Mouse (Mus musculus) gastrocnemius, postnatal 4 days (tissue): ENCODE results near the gene Smtn. TPM values are rescaled to one million over a fixed set of nuclear protein-coding genes. Genes with fewer than 3 reads are reported as not detected.

Experiments
- DNase-seq, 2 experiments: peaks; one replicate each; pipeline ENCODE4 v3.0.0; 2021 to 2022; ENCODE audit warnings: low spot score in 2 of 2, mixed read lengths in 2 of 2
- total RNA-seq, 2 experiments: library from RNA; stranded (reverse); gene quantifications; 2 replicates each; pipeline ENCODE4 v1.2.3; 2021

The Smtn gene
- total RNA-seq, 2 experiments from 2014 or later = 283 to 313 TPM

DNA sequence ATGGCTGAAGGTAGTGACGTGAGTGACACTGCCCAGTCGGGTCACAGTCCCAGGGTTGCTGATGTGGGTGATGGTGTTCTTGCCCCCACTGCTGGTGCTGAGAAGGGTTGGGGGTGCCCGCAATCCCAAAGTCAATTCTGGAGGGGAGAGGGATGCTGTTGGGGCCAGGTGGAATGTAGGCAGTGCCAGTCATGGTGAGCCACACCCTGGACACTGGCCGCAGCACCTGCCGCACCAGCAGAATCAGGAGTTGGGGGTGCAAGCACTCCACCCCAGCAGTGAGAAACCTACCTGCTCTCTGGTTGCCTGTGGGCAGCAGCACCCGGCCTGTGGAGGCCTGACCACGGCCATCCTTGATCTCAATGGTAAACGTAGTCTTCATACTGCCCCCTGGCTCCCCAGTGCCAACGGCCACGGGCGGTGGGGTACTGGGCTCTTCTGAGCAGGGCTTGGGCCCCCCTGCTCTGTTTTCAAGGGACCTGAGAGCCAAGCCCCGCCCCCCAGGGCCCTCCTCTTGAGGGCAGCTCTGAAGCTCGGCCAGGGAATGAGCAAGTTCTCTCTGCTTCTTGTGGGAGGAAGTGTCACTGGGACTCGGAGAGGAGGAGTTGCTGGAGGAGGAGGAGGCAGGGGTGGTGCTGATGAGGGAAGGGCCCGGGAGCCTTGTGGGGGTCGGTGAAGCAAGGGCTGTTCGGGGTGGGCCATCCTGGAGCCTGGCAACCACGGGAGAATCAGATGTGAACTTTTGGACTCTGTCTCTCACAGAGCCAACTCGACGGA, 10.7 kb downstream of the Smtn start:
- DNase-seq = no peak

DNA sequence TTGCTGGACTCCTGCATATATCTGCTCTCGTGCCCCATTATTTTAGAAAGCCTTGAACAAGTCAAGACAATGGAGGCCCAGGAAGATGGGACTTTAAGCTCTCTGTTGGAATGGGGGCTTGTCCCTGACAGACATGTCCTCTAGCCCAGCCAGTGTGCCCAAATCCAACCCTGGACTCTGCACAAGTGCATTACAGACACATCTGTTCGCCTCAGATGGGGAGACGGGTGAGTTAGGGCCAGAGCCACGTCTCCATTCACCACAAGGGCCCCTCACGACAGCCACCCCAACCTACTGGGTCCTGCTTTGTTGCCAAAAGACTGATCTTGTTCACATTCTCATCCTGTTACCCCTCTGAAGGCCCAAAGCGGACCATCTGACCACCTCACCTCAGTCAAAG, 12.2 kb downstream of the Smtn start:
- DNase-seq = peak in 1 of 2 experiments; percentile 11

DNA sequence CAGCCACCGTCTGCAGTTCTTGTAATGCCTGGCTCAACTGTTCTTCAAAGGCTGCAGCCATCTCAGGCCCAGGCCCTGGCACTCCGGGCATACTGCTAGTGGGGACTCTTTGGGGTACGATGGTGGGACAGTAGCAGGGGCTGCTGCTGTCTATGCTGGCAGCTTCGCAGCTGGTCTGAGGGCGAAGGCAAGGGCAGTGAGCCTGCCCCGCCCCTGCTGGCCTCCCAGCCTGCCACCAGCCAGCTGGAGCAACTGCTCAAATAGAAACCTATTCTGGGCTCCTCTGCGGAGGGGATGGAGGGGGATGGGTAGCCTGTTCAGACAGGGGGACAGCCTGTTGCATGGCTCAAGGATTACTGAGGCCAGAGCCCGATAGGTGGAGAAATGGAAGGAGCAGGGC, 12.6 kb downstream of the Smtn start:
- DNase-seq = peak in 1 of 2 experiments; percentile 62

DNA sequence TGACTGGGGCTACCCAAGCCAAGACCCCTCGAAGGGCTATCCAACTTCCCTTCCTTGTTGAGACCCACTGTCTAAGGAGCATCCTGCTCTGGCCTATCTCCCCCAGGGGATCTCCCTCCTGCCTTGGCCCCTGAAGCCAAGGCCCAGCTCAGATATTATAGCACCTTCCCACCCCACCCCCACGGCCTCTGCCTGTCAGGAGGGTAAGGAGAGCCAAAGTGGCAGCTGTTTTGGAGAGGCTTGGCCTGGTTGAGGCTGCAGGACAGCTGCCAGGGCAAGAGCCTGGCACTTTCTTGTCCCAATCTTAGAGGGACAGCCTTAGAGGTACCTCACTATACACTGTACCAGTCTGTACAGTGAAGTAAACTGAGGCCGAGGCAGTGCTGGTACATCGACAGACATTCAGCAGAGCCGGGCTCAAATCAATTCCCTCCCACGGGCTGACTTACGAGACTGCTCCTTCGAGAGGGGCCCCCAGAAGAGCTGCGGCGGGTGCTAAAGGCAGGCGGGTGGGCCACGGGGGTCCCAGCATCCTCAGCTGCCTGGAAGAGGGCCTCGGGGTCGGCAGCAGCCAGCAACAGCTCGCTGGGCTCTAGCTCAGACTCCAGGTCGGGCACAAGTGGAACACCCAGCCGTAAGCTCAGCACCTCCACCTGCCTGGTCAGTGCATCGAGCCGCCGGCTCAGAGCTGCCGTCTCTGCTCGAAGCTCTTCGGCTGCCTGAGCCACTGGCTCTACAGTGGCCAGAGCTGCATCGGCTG, 13.3 kb downstream of the Smtn start:
- peak in 1 of 2 experiments; percentile 58 for DNase-seq

DNA sequence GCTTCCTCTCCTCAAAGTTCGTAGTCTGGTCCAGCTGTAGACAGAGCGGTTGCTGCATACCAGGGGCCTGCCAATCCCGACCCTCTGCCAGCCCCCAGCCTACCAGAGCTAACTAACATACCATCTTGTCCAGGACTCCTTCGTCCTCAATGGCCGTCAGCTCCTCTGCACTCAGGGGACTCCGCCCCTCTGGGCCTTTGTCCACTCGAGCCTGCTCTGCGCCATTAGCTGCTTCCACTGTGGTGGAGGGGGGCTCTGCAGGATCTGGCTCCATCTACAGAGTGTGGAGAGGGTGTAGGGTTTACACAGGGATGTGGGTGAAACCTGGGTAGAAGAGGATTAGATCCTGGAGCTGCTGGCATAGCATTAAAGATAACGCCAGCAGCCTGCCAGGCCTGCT, 14.2 kb downstream of the Smtn start:
- DNase-seq = no peak

DNA sequence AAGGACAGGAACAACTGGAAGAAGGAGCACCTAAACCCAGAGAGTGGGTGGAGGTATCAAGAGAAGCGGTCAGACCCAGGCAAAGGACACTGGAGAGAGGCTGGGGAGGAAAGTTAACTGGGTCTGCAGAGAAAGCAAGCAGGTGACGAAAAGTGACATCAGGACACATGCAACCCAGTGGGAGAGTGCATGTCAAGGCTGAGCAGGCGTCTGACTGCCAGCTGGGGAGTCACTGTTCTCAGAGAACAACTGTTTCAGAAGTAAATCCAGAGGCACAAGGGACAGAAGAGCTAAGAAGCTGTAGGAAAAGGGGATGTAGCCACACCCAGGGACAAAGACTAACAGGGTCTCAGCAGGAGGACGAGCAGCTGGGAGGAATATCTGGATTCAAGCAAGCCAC, 14.9 kb downstream of the Smtn start:
- DNase-seq = no peak

DNA sequence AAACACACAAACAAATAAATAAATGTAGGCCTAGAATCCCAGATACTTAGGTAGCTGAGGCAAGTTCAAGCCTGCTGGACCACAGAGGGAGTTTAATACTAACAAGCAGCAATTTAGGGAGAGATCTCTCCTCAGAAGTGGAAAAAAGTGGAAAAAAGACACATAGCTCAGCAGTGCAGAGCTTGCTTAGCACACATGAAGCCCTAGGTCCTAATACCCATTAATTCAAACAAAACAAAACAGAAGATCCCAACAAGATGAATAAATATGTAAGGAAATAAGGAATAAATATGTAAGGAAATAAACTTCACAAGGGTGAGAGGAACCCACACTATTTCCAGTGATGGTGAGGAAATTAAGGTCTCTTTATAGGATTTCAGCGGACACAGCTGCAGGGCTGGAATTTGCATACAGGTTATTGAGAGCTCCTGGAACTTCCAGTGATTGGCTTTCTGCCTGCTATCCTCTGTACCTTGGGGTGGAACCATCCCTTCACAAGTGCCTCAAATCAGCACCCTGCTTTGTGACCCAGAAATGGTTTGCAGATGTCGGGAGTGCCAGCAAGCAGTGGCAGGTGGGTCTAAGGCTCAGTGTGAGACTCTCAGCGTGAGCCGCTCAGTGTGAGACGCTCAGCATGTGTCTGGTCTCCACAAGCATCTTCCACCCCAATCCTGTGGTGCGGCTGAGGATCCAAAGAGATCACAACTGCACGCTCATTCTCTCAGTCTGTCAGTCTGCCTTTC, 16.4 kb downstream of the Smtn start:
- no peak for DNase-seq

DNA sequence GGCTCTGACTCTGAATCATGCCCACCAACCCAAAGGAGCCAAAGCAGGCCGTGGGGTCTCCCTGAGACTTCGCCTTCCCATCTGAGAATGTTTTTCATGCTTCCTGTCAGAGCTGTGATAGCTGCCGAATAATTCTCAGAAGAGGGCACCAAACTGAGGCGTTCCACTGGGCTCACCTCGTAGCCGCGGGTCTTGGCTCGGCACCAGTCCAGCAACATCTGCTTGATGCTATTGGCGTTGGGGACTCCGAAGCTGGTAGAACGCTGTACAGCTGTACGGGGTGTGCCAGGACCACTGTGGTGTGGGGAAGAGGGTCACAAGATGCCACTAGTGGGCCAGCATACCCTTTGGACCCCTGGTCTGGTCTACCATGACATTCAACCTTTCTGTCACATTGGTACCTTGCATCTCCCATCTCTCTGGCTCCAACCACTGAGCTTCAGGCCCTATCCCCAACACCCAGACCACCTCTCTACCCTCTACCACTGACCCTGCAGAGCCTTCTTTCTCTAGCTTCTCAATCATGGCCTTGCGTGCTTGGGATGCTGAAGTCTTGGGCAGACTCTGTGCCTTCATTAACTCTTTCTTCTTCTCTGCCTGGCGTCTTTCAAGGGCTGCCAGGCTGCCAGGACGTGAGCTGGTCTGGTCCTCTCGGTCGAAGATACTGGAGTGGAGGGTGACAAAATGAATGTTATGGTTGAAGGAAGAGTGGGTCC, 18.0 kb downstream of the Smtn start:
- DNase-seq = no peak

DNA sequence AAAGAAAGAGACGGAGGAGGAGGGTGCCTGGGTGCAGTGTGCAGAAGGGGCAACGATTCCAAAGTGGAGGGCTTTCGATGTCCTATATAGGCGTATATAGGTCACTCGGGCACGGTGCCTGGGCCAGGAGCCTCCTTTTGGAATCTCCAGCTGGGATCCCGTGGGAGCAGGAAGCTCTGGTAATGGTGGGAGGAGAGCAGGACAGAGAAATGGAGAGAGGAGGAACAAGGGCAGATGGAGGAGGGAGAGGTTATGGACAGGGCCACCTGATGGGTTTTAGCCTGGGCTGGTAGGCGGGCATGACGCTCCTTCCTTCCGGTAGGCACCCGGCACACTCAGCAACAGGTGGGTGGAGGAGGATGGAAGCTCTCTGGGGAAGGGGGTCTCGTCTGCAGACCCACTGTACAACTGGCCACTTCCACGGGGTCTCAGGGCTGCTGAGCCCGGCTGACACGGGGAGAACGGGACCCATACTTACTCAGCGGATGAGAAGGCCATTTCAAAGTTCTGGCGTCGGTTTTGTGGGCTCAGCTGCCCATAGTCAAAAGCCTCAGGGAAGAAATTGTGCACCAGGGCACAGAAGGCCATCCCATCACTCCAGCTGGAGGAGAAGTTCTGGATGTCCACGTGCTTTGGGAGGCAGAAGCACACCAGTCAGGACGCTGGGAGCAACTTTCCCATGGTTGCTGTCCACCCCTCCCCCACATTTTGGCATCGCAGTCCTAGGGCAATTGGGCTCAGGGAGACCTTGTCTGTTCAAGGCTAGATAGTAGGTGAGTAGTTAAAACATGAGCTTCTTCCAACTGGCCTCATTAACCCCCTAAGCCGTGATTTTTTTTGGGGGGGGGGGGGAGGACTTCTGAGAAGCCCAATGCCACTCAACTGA, 18.8 kb downstream of the Smtn start:
- no peak for DNase-seq

DNA sequence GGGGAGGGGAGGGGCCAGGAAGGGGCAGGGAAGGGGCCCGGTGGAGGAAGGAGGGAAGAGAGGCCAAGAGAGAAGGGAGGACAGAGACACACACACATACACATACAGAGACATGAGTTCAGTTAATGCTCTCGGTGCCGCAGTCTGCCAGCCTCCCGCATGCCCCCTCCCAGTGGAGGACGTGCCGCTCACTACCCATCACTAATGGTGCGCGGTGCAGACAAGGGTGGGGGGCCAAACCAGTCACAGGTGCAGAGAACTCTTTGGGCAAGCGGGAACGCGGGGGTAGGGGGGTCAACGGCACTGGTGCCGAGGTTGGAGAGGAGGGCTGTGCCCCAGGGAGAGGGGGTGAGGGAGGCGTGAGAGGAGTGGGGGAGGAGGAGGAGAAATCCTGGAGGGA, 19.5 kb downstream of the Smtn start:
- no peak for DNase-seq

DNA sequence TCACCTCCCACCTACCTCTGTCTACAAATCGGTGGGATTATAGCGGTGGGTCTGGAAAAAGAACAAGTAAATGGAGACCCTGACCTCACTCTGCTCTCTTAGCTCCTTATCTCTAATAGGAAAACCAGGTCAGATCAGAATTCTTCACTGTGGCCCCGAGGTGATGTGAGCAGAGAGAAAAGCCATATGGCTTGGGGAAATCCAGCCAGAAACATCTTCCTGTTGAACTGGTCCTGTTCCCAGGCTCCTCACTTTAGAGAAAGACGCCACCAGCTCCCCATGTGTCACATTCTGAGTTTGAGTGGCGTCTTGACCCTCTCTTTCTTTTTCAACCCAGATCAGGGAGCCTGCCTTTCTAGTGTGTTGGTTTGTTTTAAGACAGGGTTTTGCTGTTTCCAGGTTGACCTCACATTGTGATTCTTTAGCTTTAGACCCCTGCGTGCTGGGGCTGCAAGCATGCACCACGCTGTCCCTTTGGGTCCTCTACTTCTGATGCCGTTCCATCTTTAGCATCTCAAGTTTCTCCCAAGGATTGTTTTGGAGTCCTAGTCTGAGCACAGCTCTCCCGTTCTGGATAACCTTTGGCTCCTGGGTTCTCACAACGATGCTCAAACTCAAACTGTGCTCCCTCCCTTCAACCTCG, 20.5 kb downstream of the Smtn start:
- DNase-seq = no peak

DNA sequence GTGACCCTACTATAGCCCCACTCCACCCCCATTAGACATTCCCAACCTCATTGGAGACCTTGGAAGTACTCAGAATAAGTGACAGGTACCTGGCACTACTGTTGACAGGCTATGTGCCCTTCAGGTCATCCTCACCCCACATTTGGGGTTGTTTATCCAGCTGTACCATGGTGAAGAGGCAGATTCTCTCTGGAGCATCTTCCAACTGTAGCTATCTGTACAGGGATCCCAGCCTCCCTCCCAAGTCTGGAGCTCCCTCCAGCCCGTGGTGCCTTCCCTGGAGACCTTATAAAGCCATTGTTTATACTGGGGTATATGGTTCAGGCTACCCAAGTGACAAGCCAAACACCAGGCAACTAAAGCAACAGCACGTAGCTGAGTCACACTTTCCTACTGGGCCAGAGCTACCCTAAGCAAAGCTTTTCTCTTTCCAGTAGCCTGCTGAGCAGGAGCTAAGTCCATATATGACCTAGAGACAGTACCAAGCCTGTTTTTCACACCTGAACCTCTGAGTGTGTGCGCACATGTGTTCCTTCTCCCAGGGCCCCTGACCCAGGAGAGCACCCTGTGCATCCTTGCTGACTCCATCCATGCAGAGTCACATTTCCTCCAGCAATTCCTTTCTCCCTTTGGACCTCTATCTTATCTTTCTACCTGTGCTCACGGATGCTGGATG, 21.2 kb downstream of the Smtn start:
- DNase-seq = no peak

DNA sequence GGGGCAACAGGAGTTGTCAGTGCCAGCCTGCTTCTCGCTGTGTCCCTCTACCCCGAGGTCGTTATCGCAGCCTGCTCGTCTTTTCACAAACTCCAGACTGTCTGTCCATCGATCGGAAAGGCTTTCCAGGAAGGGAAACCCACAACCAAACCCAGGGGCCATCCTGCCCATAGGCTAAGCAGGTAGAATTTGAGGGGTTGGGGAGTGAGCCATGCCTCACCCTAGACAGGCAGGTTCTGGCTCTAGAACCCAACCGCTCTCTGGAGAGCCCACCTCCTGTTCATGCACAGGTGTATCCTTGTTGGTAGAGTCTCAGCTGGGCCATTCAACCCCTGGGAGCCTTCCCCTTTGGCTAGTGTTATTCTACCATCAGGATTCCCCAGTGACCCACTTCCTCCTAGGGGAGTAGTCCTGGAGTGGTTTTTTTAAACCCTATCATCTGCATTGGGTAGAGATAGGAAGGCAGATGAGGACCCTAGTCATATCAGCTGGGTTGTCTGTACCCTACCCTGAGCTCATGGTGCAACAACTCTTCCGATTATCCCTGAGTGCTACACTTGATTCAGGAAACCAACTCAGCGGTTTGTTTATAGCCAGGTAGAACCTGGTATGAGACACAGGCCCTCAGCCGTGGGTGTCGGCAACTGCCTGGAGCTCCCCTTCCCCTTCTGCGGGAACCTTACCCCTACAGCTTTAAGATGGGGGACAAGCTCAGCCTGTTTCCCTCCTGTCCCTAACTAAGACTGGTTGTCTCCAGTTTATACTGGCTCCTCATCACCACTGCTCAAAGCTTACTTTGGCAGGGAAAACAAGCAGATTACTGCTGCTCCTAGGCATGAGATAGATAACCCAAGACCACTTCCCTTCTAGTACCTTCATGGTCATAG, 22.3 kb downstream of the Smtn start:
- DNase-seq = no peak

DNA sequence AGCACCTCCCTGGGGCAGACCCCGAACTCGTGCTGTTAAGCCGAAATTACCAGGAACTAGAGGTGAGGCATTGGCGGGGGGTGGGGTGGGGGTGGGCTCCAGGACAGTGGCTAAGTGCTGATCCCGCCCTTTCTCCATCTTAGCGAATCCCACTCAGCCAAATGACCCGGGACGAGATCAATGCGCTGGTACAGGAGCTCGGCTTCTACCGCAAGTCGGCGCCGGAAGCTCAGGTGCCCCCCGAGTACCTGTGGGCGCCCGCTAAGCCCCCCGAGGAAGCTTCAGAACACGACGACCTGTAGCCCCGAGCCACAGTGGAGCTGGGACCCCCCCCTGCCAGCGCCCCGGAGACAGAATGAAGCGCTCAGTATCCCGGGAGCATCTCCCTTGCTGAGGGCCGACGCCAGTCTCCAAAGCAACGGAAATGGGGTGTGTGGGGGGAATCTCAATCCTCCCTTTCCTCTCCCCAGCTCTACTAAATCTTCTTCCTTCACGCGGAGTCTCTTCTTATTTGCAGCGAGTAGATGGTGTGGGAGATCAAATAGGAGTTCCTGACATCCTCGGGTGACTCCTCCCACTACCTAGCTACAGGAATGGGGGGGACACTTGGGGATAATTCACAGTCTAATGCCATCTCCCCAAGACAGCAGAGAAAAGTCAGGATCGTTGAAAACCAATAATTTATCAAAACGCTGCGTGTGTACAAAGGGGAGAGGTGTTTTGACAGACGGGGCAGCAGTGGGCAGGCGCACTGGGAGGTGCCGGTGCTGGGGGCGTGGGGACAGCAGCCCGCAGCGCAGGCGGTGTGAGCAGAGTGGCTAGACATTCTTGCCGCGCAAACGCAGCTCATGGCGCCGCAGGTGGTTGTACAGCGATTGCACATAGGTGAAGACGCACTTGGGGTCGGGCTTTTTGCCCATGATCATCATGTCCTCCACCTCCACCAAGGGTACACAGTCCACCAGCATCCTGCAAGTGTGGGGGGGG, 23.3 kb downstream of the Smtn start:
- no peak for DNase-seq

DNA sequence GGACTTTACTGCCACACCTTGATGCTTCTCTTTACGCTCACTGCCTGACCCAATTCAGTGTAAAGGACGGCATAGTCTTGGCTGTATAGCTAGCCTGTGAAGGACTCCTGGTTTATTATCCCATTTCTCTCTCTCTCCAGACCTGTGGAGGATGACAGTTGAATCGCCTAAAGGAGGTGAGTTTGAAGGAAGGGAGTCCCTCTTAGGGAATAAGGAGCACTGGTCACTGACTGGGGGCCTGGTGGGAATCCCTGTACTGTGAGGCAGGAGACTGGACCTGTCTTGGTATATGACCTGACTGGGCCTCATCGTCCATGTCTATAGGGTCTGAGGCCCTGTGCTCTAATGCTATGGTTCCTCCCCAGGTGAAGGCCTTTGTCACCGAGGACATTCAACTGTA, 24.3 kb downstream of the Smtn start:
- peak in 1 of 2 experiments; percentile 10 for DNase-seq

DNA sequence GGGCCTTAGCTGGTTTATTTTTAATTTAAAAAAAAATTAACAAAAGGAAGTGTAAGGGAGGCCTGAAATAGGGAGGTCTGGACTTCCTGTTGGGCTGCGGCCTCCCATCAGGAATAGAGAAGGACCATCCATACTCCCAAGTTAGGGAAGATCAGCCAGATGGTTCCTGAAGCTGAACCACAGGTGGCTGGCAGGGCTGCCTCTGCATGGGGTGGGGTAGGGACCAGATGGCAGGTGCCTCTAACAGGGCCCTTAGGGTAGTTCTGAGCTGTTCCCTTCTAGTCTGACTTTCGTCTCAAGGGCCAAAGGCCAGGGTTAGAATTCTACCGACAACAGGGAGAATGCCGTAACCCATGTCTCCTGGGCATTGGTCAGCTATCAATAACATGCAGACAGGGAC, 24.8 kb downstream of the Smtn start:
- peak in 1 of 2 experiments; percentile 12 for DNase-seq

DNA sequence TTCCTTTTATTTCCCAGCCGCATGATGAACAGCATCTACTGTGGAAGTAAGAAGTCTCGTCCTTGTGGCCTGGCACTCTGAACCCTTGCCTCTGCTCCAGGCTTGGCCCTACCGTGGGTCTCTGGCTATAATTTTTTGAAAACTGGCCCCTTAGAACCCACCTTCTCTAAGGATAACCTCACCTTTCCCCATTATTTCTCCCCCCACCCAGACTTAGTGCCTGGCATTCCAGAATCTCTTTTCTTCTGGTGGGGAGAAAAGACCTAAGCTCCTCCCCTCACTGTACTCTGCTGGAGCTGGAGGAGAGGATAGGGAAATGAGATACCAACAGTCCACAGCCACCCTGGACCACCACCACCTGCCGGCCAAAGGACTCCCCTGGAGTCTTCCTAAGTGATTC, 25.2 kb downstream of the Smtn start:
- DNase-seq = no peak
